Mouse (Mus musculus) lung, postnatal 4 days (tissue): ENCODE data around the gene Mc1r.

Source experiments
- DNase-seq, 2 experiments: peaks; one replicate each; pipeline ENCODE4 v3.0.0; 2021

Gene Mc1r

GRCm38 (mm10) chr8:123406786-123407185, at the start of gene Mc1r:
TSS of gene Mc1r (plus strand) at chr8:123407107.
- peak; percentile 61 to 76 for DNase-seq

- DNase-seq: peak; percentile 64 to 82
These were observed 45.7 kb upstream of the Mc1r start for GRCm38 (mm10) chr8:123361082-123361739.

- DNase-seq: peak; percentile 98
These were observed 33.3 kb upstream of the Mc1r start, which contains the start of gene Tcf25 for GRCm38 (mm10) chr8:123373403-123374238. TSS of gene Tcf25 (plus strand) at chr8:123373753.

- peak; percentile 95 to 97 for DNase-seq
These were observed 32.7 kb upstream of the Mc1r start for GRCm38 (mm10) chr8:123374239-123374578.

- DNase-seq: no peak
These were observed 31.2 kb upstream of the Mc1r start for GRCm38 (mm10) chr8:123375701-123376100.

- no peak for DNase-seq
These were observed 30.8 kb upstream of the Mc1r start for GRCm38 (mm10) chr8:123376106-123376505.

GRCm38 (mm10) chr8:123381711-123382110, 25.2 kb upstream of the Mc1r start:
- no peak for DNase-seq

- DNase-seq: no peak
These were observed 24.4 kb upstream of the Mc1r start for GRCm38 (mm10) chr8:123382516-123382915.

- DNase-seq: peak in 1 of 2 experiments; percentile 41
These were observed 21.9 kb upstream of the Mc1r start for GRCm38 (mm10) chr8:123384883-123385540.

- DNase-seq: no peak
These were observed 19.9 kb upstream of the Mc1r start for GRCm38 (mm10) chr8:123387041-123387440.

- no peak for DNase-seq
These were observed 19.1 kb upstream of the Mc1r start for GRCm38 (mm10) chr8:123387801-123388200.

- no peak for DNase-seq
These were observed 17.9 kb upstream of the Mc1r start for GRCm38 (mm10) chr8:123389026-123389425.

- no peak for DNase-seq
These were observed 8.6 kb upstream of the Mc1r start for GRCm38 (mm10) chr8:123398308-123398707.

- DNase-seq: no peak
These were observed 5.0 kb upstream of the Mc1r start for GRCm38 (mm10) chr8:123401936-123402335.

- no peak for DNase-seq
These were observed 4.1 kb upstream of the Mc1r start for GRCm38 (mm10) chr8:123402730-123403326.

- no peak for DNase-seq
These were observed 2.4 kb upstream of the Mc1r start for GRCm38 (mm10) chr8:123404521-123404920.

- DNase-seq: no peak
These were observed 705 bp downstream of the Mc1r start for GRCm38 (mm10) chr8:123407612-123408011.

GRCm38 (mm10) chr8:123408586-123409544, 2.0 kb downstream of the Mc1r start:
- DNase-seq: no peak

GRCm38 (mm10) chr8:123410049-123410587, 3.2 kb downstream of the Mc1r start:
- no peak for DNase-seq

GRCm38 (mm10) chr8:123410788-123411187, 3.9 kb downstream of the Mc1r start:
- DNase-seq: no peak

- DNase-seq: peak; percentile 38 to 49
These were observed 4.3 kb downstream of the Mc1r start, which contains the start of gene Tubb3 for GRCm38 (mm10) chr8:123411246-123411645. TSS of gene Tubb3 (plus strand) at chr8:123411424.
